Mouse (Mus musculus) yolk sac, embryonic 10.5 days (tissue): ENCODE results near the gene Pex11g.

Experiments used
- DNase-seq: peaks from one replicate; pipeline ENCODE4 v3.0.0-alpha.2; 2017; ENCODE audit warnings: low spot score

Pex11g gene

GRCm38 (mm10) chr8:3415259-3415658 lies 52.2 kb downstream of the Pex11g start:
- no peak for DNase-seq

GRCm38 (mm10) chr8:3414639-3415190 lies 52.8 kb downstream of the Pex11g start:
- DNase-seq, result no peak

GRCm38 (mm10) chr8:3412816-3413215 lies 54.7 kb downstream of the Pex11g start:
- DNase-seq, result no peak

- DNase-seq, result peak; percentile 78
These were observed 55.6 kb downstream of the Pex11g start for GRCm38 (mm10) chr8:3411901-3412301.

GRCm38 (mm10) chr8:3411085-3411484 lies 56.4 kb downstream of the Pex11g start:
- no peak for DNase-seq

- no peak for DNase-seq
These were observed 60.1 kb downstream of the Pex11g start for GRCm38 (mm10) chr8:3407417-3407816.
